ENCODE assay signal across 26 mouse cellular contexts in the genomic region with DNA sequence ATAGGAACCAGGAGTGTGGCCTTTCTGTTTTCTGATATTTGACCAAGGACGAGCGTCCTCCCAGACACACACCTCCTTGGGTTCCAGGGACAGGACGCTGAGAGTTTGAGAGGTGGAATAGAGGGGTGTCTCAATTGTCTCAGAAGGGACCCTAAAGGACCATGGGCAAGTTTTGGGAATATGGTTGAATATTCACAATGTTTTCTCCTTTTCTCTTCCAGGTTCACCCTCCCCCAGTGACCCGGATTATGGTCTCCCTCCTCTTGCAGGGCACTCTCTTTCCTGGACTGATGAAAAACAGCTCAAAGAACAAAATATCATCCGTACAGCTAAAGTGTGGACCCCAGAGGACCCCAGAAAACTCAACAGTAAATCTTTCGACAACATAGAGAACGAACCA. TPM values are rescaled to one million over a fixed set of nuclear protein-coding genes. Genes with fewer than 3 reads are reported as not detected.
A peak's percentile ranks its signal among the peaks of the same experiment; 100 is the strongest.
DNase-seq lines count a peak whose midpoint lies in the region; ATAC-seq and TF ChIP-seq lines count a peak whose summit lies in the region.
"Had no signal": no experiment of that assay in that cellular context is flagged by ENCODE, and none has a peak within 500 bp of the region (broad histone marks: within the 10 kb centered on the region; RNA-seq: fewer than 3 reads in every experiment).

No protein-coding gene starts in this region.

- no peaks in the 10 kb centered on the region for H3K9me3 ChIP-seq in midbrain, embryonic 11.5 days (ENCODE audit: control insufficient read depth, low read length)
- H3K9me3 ChIP-seq in midbrain, embryonic 14.5 days (ENCODE audit: control insufficient read depth, low read length) = no peaks in the 10 kb centered on the region
- no peaks in the 10 kb centered on the region for H3K9me3 ChIP-seq in hindbrain, postnatal 0 days (ENCODE audit: low read length)
- no peaks in the 10 kb centered on the region for H3K9me3 ChIP-seq in stomach, embryonic 15.5 days
- H3K9me3 ChIP-seq: hindbrain, embryonic 15.5 days had no signal

- DNase-seq in embryo, embryonic 10.5 days (ENCODE audit: low spot score) = peak; percentile 29
- no peak for DNase-seq in embryo, embryonic 11 days
- peak; percentile 92 for DNase-seq in midbrain, embryonic 11.5 days (ENCODE audit: low spot score, missing footprints)
- no peak for DNase-seq in midbrain, embryonic 14.5 days
- no peak for DNase-seq in hindbrain, postnatal 0 days (ENCODE audit: low spot score)
- no peak for DNase-seq in frontal cortex, postnatal 10 days (ENCODE audit: low spot score in 2 of 2)
- DNase-seq: adrenal gland, postnatal 25 days; cerebellum, adult 11-12 months; gastrocnemius, postnatal 36 days; kidney, adult 2 months; liver; right cerebral cortex, postnatal 14 days; thymus, postnatal 36 days had no signal

- ATAC-seq in midbrain, embryonic 11.5 days (ENCODE audit: low FRiP score) = no peak
- ATAC-seq in midbrain, embryonic 14.5 days (ENCODE audit: low FRiP score, low TSS enrichment) = no peak
- ATAC-seq in hindbrain, postnatal 0 days = no peak
- no peak for ATAC-seq in stomach, embryonic 15.5 days (ENCODE audit: insufficient read depth, low FRiP score, low read depth)
- ATAC-seq in megakaryocyte-erythroid progenitor cell, adult 5-6 weeks (replicated peaks; ENCODE audit: low FRiP score, low TSS enrichment, poor library complexity, severe bottlenecking) = no peak
- ATAC-seq: CD4-positive, CD25-positive, alpha-beta regulatory T cell, adult 4 months; lung, postnatal 0 days had no signal

- no peaks in the 10 kb centered on the region for H3K36me3 ChIP-seq in midbrain, embryonic 11.5 days (ENCODE audit: control insufficient read depth, insufficient read depth, low read length)
- no peaks in the 10 kb centered on the region for H3K36me3 ChIP-seq in midbrain, embryonic 14.5 days (ENCODE audit: control insufficient read depth, insufficient read depth, low read length)
- no peaks in the 10 kb centered on the region for H3K36me3 ChIP-seq in hindbrain, postnatal 0 days (ENCODE audit: insufficient read depth, low read length)
- H3K36me3 ChIP-seq in stomach, embryonic 15.5 days = no peaks in the 10 kb centered on the region
- H3K36me3 ChIP-seq: G1E; hindbrain, embryonic 15.5 days had no signal

- WGBS in midbrain, embryonic 11.5 days = 2% methylated on average over 7 of the region's 7 CpGs
- WGBS in midbrain, embryonic 14.5 days = 5% methylated on average over 7 of the region's 7 CpGs
- WGBS in hindbrain, postnatal 0 days = 8% methylated on average over 7 of the region's 7 CpGs
- WGBS in stomach, embryonic 15.5 days = 9% methylated on average over 7 of the region's 7 CpGs

- no peak overlapping the region for H3K27ac ChIP-seq in midbrain, embryonic 11.5 days (ENCODE audit: low read depth, low read length)
- H3K27ac ChIP-seq in midbrain, embryonic 14.5 days (replicated peaks; ENCODE audit: low read depth, low read length) = no peak overlapping the region
- no peak overlapping the region for H3K27ac ChIP-seq in hindbrain, postnatal 0 days
- H3K27ac ChIP-seq in stomach, embryonic 15.5 days = 0 out of 2 replicates have a peak overlapping the region, but pooled peaks have one; percentile 40
- H3K27ac ChIP-seq: hindbrain, embryonic 15.5 days had no signal

- TF ChIP-seq CTCF in hindbrain, postnatal 0 days (IDR thresholded peaks at IDR 0.05; ENCODE audit: low read depth) = no peak

- peaks cover 18% of the 10 kb centered on the region; the same call in 1 of the 2 replicates for H3K4me1 ChIP-seq in midbrain, embryonic 11.5 days (ENCODE audit: control insufficient read depth, insufficient read depth, low read length)
- H3K4me1 ChIP-seq in midbrain, embryonic 14.5 days (ENCODE audit: control insufficient read depth, insufficient read depth, low read length) = peaks cover 12% of the 10 kb centered on the region
- H3K4me1 ChIP-seq in hindbrain, postnatal 0 days (ENCODE audit: insufficient read depth, low read length) = no peaks in the 10 kb centered on the region
- H3K4me1 ChIP-seq in stomach, embryonic 15.5 days = peaks cover 18% of the 10 kb centered on the region; the same call in 1 of the 2 replicates

- H3K9ac ChIP-seq in midbrain, embryonic 11.5 days (ENCODE audit: low read length) = no peak overlapping the region
- no peak overlapping the region for H3K9ac ChIP-seq in midbrain, embryonic 14.5 days (replicated peaks; ENCODE audit: low read length)
- no peak overlapping the region for H3K9ac ChIP-seq in hindbrain, postnatal 0 days (replicated peaks; ENCODE audit: low read length)
- H3K9ac ChIP-seq in stomach, embryonic 15.5 days = no peak overlapping the region
- H3K9ac ChIP-seq: hindbrain, embryonic 15.5 days had no signal

- H3K4me2 ChIP-seq in midbrain, embryonic 11.5 days = no peak overlapping the region
- no peak overlapping the region for H3K4me2 ChIP-seq in midbrain, embryonic 14.5 days (ENCODE audit: low read length)
- peak overlapping the region; percentile 51 for H3K4me2 ChIP-seq in hindbrain, postnatal 0 days (ENCODE audit: low read depth, low read length)
- no peak overlapping the region for H3K4me2 ChIP-seq in stomach, embryonic 15.5 days

- H3K4me3 ChIP-seq in midbrain, embryonic 11.5 days (ENCODE audit: low read depth, low read length) = no peak overlapping the region
- H3K4me3 ChIP-seq in midbrain, embryonic 14.5 days (replicated peaks; ENCODE audit: low read depth, low read length) = no peak overlapping the region
- peak overlapping the region; percentile 35; the same call in 1 of the 2 replicates for H3K4me3 ChIP-seq in hindbrain, postnatal 0 days (ENCODE audit: low read length)
- H3K4me3 ChIP-seq in stomach, embryonic 15.5 days (replicated peaks) = peak overlapping the region; percentile 36
- H3K4me3 ChIP-seq: erythroblast, embryonic 14.5 days had no signal

- H3K27me3 ChIP-seq in midbrain, embryonic 11.5 days (ENCODE audit: control insufficient read depth, insufficient read depth, low read length) = peaks cover 94% of the 10 kb centered on the region
- H3K27me3 ChIP-seq in midbrain, embryonic 14.5 days (ENCODE audit: control insufficient read depth, insufficient read depth, low read length) = peaks cover 97% of the 10 kb centered on the region
- peaks cover 88% of the 10 kb centered on the region for H3K27me3 ChIP-seq in hindbrain, postnatal 0 days (ENCODE audit: insufficient read depth, low read length)
- H3K27me3 ChIP-seq in stomach, embryonic 15.5 days (replicated peaks) = peaks cover 91% of the 10 kb centered on the region

RNA-seq across cellular contexts. Expression of gene Ptf1a, which starts 1.3 kb away (rescaled TPM):
- 0.32 and 0.36 TPM in 2 replicates for polyA plus RNA-seq in midbrain, embryonic 11.5 days (2014; fragmentation: Nextera tagmentation; extraction: Ambion mirVana)
- 0.64 and 2.1 TPM in 2 replicates for polyA plus RNA-seq in midbrain, embryonic 14.5 days (2014; fragmentation: Nextera tagmentation; extraction: Ambion mirVana)
- total RNA-seq in hindbrain, postnatal 0 days (2014; rRNA removed) = 5.1 and 8.5 TPM in 2 replicates
- polyA plus RNA-seq in hindbrain, postnatal 0 days (2015; fragmentation: Nextera tagmentation; extraction: Ambion mirVana) = 1.8 and 1.9 TPM in 2 replicates
- polyA plus RNA-seq in stomach, embryonic 15.5 days (2015; fragmentation: Nextera tagmentation; extraction: Ambion mirVana) = 27.9 and 39.8 TPM in 2 replicates
- not detected in 2 replicates for total RNA-seq in megakaryocyte-erythroid progenitor cell, adult 5-6 weeks (2014; fragmentation: Nextera tagmentation)
- not detected in 2 replicates for total RNA-seq in megakaryocyte-erythroid progenitor cell, adult 5-6 weeks (2017)
- total RNA-seq: adrenal gland, postnatal 25 days; G1E; gastrocnemius, postnatal 36 days; heart, adult 8-10 months; layer of hippocampus, adult 18-20 months; layer of hippocampus, postnatal 25 days; left cerebral cortex, postnatal 10 days had no signal
- polyA plus RNA-seq: CD4-positive, CD25-positive, alpha-beta regulatory T cell, adult 4 months; erythroblast, embryonic 14.5 days; G1E; heart, postnatal 0 days; kidney, adult 2 months; lung, postnatal 0 days; neural tube, embryonic 14.5 days had no signal

Comparison
In these comparisons a context has a peak if more than half of its experiments do, and no peak if none do; other contexts are left out.
1. DNase-seq: peak in embryo, embryonic 10.5 days (single experiment) and midbrain, embryonic 11.5 days (single experiment); none in embryo, embryonic 11 days (single experiment), midbrain, embryonic 14.5 days (single experiment), hindbrain, postnatal 0 days (single experiment) and frontal cortex, postnatal 10 days (0 of 2).
2. H3K4me3 ChIP-seq: peak in hindbrain, postnatal 0 days (single experiment) and stomach, embryonic 15.5 days (single experiment); none in midbrain, embryonic 11.5 days (single experiment) and midbrain, embryonic 14.5 days (single experiment).